Comparison of ENCODE assay signal across 8 mouse cellular contexts in genomic region chr1:157039836-157040196, GRCm38 (mm10).
DNase-seq lines count a peak whose midpoint lies in the region; ATAC-seq and TF ChIP-seq lines count a peak whose summit lies in the region.

No protein-coding gene starts in this region.

- ATAC-seq in lung, embryonic 14.5 days (ENCODE audit: insufficient read depth): peak; percentile 29
- no peak for ATAC-seq in limb, embryonic 13.5 days (ENCODE audit: low FRiP score, low read depth)
- peak; percentile 29 for ATAC-seq in neural tube, embryonic 13.5 days (ENCODE audit: low read depth)

- peak overlapping the region; percentile 53 for H3K4me2 ChIP-seq in lung, embryonic 14.5 days
- H3K4me2 ChIP-seq in limb, embryonic 13.5 days (replicated peaks): peak overlapping the region; percentile 35
- peak overlapping the region; percentile 36 for H3K4me2 ChIP-seq in neural tube, embryonic 13.5 days

- H3K27me3 ChIP-seq in lung, embryonic 14.5 days (ENCODE audit: insufficient read depth, low read length): no peaks in the 10 kb centered on the region
- peaks cover 20% of the 10 kb centered on the region for H3K27me3 ChIP-seq in forebrain, embryonic 10.5 days (ENCODE audit: poor library complexity, severe bottlenecking)
- H3K27me3 ChIP-seq in limb, embryonic 13.5 days: no peaks in the 10 kb centered on the region
- H3K27me3 ChIP-seq in neural tube, embryonic 13.5 days: no peaks in the 10 kb centered on the region

- no peaks in the 10 kb centered on the region for H3K9me3 ChIP-seq in lung, embryonic 14.5 days (ENCODE audit: low read depth, low read length)
- H3K9me3 ChIP-seq in forebrain, embryonic 10.5 days: no peaks in the 10 kb centered on the region
- no peaks in the 10 kb centered on the region for H3K9me3 ChIP-seq in limb, embryonic 13.5 days
- no peaks in the 10 kb centered on the region for H3K9me3 ChIP-seq in neural tube, embryonic 13.5 days

- H3K4me1 ChIP-seq in lung, embryonic 14.5 days (ENCODE audit: insufficient read depth): peaks cover 25% of the 10 kb centered on the region
- peaks cover 61% of the 10 kb centered on the region for H3K4me1 ChIP-seq in forebrain, embryonic 10.5 days
- peaks cover 21% of the 10 kb centered on the region for H3K4me1 ChIP-seq in limb, embryonic 13.5 days
- H3K4me1 ChIP-seq in neural tube, embryonic 13.5 days (replicated peaks): peaks cover 53% of the 10 kb centered on the region

- WGBS in lung, embryonic 14.5 days: 6% methylated on average over 4 of the region's 4 CpGs
- 30% methylated on average over 4 of the region's 4 CpGs for WGBS in forebrain, embryonic 10.5 days
- WGBS in limb, embryonic 13.5 days: 43% methylated on average over 4 of the region's 4 CpGs
- 13% methylated on average over 4 of the region's 4 CpGs for WGBS in neural tube, embryonic 13.5 days

- DNase-seq in lung, embryonic 14.5 days: peak; percentile 66
- no peak for DNase-seq in lung, postnatal 36 days
- no peak for DNase-seq in forebrain, embryonic 10.5 days (ENCODE audit: extremely low spot score, low spot score)
- DNase-seq in gastrocnemius, postnatal 36 days: no peak
- DNase-seq in cerebellum, postnatal 36 days: no peak
- no peak for DNase-seq in layer of hippocampus, postnatal 25 days (ENCODE audit: extremely low spot score in 1 of 2, low spot score in 1 of 2)

- H3K4me3 ChIP-seq in lung, embryonic 14.5 days (ENCODE audit: low read depth, low read length): no peak overlapping the region
- H3K4me3 ChIP-seq in forebrain, embryonic 10.5 days: no peak overlapping the region
- H3K4me3 ChIP-seq in limb, embryonic 13.5 days: no peak overlapping the region
- no peak overlapping the region for H3K4me3 ChIP-seq in neural tube, embryonic 13.5 days

- H3K36me3 ChIP-seq in lung, embryonic 14.5 days (ENCODE audit: insufficient read depth): no peaks in the 10 kb centered on the region
- no peaks in the 10 kb centered on the region for H3K36me3 ChIP-seq in forebrain, embryonic 10.5 days (replicated peaks)
- H3K36me3 ChIP-seq in limb, embryonic 13.5 days: no peaks in the 10 kb centered on the region
- no peaks in the 10 kb centered on the region for H3K36me3 ChIP-seq in neural tube, embryonic 13.5 days

- intact Hi-C loops in gastrocnemius, postnatal 36 days (cut with DNase I): no loop called here

- H3K9ac ChIP-seq in lung, embryonic 14.5 days: 0 out of 2 replicates have a peak overlapping the region, but pooled peaks have one; percentile 9
- no peak overlapping the region for H3K9ac ChIP-seq in limb, embryonic 13.5 days
- peak overlapping the region; percentile 17; the same call in 1 of the 2 replicates for H3K9ac ChIP-seq in neural tube, embryonic 13.5 days

- TF ChIP-seq CTCF in lung, embryonic 14.5 days (IDR thresholded peaks at IDR 0.05; ENCODE audit: low read depth): no peak

- H3K27ac ChIP-seq in lung, embryonic 14.5 days (ENCODE audit: low read depth): peak overlapping the region; percentile 94
- H3K27ac ChIP-seq in forebrain, embryonic 10.5 days: peak overlapping the region; percentile 80
- no peak overlapping the region for H3K27ac ChIP-seq in limb, embryonic 13.5 days
- peak overlapping the region; percentile 82 for H3K27ac ChIP-seq in neural tube, embryonic 13.5 days (replicated peaks)
